Mouse (Mus musculus): Measurements from ENCODE around the gene Nckap5.

Nckap5 gene

GRCm38 (mm10) chr1:126608586-126608985 is 222.0 kb downstream of the Nckap5 start:
- DNase-seq = no peak

GRCm38 (mm10) chr1:126606189-126607080 is 224.2 kb downstream of the Nckap5 start:
- no peak for DNase-seq

GRCm38 (mm10) chr1:126604551-126604950 is 226.0 kb downstream of the Nckap5 start:
- no peak for DNase-seq

- no peak for DNase-seq
These were observed 226.7 kb downstream of the Nckap5 start for GRCm38 (mm10) chr1:126603771-126604515.

- DNase-seq = no peak
These were observed 230.0 kb downstream of the Nckap5 start for GRCm38 (mm10) chr1:126600596-126600995.

- no peak for DNase-seq
These were observed 233.2 kb downstream of the Nckap5 start for GRCm38 (mm10) chr1:126597376-126597775.

GRCm38 (mm10) chr1:126594796-126595195 is 235.8 kb downstream of the Nckap5 start:
- DNase-seq = no peak

GRCm38 (mm10) chr1:126593044-126593805 is 237.4 kb downstream of the Nckap5 start:
- no peak for DNase-seq

- DNase-seq = no peak
These were observed 239.7 kb downstream of the Nckap5 start for GRCm38 (mm10) chr1:126590911-126591310.

- no peak for DNase-seq
These were observed 252.4 kb downstream of the Nckap5 start for GRCm38 (mm10) chr1:126578163-126578562.

- no peak for DNase-seq
These were observed 256.3 kb downstream of the Nckap5 start for GRCm38 (mm10) chr1:126574295-126574694.

GRCm38 (mm10) chr1:126573714-126574113 is 256.9 kb downstream of the Nckap5 start:
- no peak for DNase-seq

- no peak for DNase-seq
These were observed 257.5 kb downstream of the Nckap5 start for GRCm38 (mm10) chr1:126573097-126573496.

- no peak for DNase-seq
These were observed 260.9 kb downstream of the Nckap5 start for GRCm38 (mm10) chr1:126569611-126570238.

GRCm38 (mm10) chr1:126568520-126569197 is 261.9 kb downstream of the Nckap5 start:
- DNase-seq = no peak

GRCm38 (mm10) chr1:126565151-126565725 is 265.4 kb downstream of the Nckap5 start:
- DNase-seq = no peak

- no peak for DNase-seq
These were observed 269.7 kb downstream of the Nckap5 start for GRCm38 (mm10) chr1:126560931-126561330.

GRCm38 (mm10) chr1:126557791-126558294 is 272.8 kb downstream of the Nckap5 start:
- no peak for DNase-seq

GRCm38 (mm10) chr1:126547979-126548378 is 282.6 kb downstream of the Nckap5 start:
- no peak for DNase-seq

- DNase-seq = no peak
These were observed 286.1 kb downstream of the Nckap5 start for GRCm38 (mm10) chr1:126544471-126544870.

GRCm38 (mm10) chr1:126537223-126537757 is 293.3 kb downstream of the Nckap5 start:
- DNase-seq = no peak
